Mouse (Mus musculus): ENCODE results near the gene Rsc1a1. TPM values are rescaled to one million over a fixed set of nuclear protein-coding genes. Genes with fewer than 3 reads are reported as not detected.
A peak's percentile ranks its signal among the peaks of the same experiment; 100 is the strongest.

Rsc1a1 gene
- total RNA-seq (2021): not detected

DNA sequence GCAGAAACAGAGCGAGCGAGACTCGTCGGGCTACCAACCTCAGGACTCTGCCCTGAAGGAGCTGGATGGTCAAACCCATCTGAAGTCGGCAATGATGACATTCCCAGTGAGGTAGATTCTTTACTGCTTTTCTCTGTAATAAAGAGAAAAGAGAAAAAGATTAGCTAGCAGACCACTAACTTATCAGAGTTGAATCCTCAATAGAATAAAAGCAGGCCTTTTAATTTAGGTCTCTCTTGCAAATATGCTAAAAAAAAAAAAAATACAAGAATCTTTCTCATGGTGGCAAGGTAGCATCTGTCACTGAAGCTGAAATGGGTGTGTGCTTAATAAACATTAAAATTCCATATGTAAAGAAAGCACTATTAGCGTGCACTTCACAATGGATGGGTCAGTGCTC lies at the start of gene Rsc1a1:
Rsc1a1 (minus strand) TSS at position 101 of the 400 bp plus-strand sequence.
- DNase-seq: no peak

DNA sequence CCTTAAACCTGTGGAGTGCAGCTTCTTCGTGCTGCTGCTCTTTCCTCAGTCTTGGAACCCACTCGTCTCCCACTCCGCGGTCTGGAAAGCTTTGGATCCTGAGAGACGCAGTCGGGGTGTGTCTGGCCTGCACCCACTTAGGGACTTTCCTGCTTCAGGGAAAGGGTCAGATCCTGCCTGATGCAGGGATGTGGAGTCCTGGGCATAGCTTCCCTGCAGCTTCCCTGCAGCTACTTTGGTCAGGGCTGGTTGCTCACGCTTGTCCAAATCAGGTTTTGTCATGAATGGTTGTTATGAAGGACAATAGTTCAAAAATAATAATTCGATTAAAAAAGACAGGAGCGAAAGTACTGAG lies 49.8 kb upstream of the Rsc1a1 start:
- no peak for DNase-seq

- peak; percentile 92 to 93 for DNase-seq
Measured at GRCm38 (mm10) chr4:141734446-141735205, 49.2 kb upstream of the Rsc1a1 start.

GRCm38 (mm10) chr4:141731766-141732165 lies 46.4 kb upstream of the Rsc1a1 start:
- DNase-seq: no peak

- DNase-seq: no peak
Measured at GRCm38 (mm10) chr4:141730401-141730800, 45.0 kb upstream of the Rsc1a1 start.

GRCm38 (mm10) chr4:141729266-141729665 lies 43.9 kb upstream of the Rsc1a1 start:
- no peak for DNase-seq

DNA sequence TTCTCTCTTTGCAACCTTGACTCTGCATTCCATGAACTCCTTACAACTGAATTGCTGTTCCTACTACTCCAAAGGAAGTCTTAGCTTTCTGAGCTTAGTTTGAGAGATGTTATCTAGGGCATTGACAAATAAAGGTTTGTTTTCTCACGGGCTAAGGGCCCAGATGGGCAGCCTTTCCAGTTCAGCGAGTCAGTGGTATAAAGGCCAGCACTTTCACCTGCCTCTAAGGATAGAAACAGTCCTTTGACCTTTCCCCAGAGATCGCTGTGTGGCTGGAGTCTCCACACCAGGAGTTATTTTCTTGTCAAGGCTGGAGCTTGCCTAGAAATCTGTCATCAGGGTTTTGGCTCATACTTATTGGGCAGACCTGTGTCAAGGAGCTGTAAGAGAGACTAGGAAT lies 40.3 kb upstream of the Rsc1a1 start:
- no peak for DNase-seq

GRCm38 (mm10) chr4:141725277-141725676 lies 39.9 kb upstream of the Rsc1a1 start:
- no peak for DNase-seq

- DNase-seq: no peak
Measured at GRCm38 (mm10) chr4:141724594-141724993, 39.2 kb upstream of the Rsc1a1 start.

GRCm38 (mm10) chr4:141723673-141724068 lies 38.3 kb upstream of the Rsc1a1 start:
- DNase-seq: no peak

DNA sequence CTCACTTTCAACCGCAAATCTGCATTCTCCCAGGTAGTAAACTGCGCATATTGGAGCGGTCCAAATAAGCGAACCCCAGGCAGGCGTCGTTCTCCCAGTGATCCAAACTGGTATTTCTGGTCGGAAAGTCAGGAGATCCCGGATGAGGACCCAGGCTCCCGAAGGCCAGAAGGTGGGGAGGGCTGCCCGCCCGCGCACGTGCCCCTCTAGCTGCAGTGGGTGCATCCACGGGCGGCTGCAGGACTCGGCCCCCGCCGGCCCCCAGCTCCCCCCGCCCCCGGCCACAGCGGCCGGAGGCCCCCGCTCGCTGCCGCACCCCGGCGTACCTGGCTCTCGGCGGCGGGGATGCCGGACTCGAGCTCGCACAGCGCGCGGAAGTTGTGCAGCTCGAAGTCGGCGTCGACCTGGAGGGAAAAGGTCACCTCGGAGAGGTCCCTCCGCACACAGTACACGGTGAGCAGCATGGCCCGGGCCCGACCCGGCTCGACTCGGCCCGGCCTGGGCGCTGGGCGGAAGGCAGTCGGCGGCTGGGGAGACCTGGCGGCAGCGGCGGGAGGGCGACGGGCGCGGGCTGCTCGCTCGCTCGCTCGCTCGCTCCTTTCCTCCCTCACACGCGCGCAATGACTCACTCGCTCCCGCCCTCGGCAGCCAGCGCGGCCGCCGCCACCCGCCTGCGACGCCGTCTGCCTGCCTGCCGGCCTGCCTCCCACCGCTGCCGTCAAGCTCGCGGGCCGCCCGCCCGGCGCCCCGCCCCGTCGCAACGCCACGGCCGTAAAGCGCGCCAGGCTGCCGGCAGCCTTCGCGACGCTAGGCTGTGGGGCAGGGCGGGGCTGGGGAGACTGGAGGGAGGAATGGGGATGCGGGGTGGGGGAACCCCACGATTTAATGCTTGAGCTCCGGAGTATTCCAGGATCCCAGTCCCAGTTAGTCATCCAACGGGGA lies 37.6 kb upstream of the Rsc1a1 start, which contains the start of gene Ddi2:
Ddi2 (minus strand) TSS at position 689 of the 942 bp plus-strand sequence.
- peak; percentile 90 to 91 for DNase-seq

DNA sequence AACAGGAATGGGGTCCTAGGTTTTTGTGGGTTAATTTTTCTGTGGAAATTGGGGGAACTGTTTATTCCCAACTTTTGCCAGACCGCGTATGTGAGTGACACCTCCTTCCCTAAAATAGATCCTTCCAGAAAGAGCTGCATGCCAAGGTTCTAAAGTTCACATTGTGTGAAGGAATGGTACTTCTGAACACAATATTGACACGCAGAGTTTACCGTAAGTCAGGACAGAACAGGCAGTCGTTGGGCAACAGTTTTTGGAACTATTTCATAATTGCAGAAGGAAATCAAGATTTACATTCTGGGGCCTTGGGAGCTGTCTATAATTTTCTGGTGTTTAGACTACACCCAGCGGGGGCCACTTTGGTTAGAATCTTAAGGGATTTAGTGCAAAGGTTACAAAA lies 36.6 kb upstream of the Rsc1a1 start:
- DNase-seq: no peak

- no peak for DNase-seq
Measured at GRCm38 (mm10) chr4:141720761-141721523, 35.5 kb upstream of the Rsc1a1 start.

DNA sequence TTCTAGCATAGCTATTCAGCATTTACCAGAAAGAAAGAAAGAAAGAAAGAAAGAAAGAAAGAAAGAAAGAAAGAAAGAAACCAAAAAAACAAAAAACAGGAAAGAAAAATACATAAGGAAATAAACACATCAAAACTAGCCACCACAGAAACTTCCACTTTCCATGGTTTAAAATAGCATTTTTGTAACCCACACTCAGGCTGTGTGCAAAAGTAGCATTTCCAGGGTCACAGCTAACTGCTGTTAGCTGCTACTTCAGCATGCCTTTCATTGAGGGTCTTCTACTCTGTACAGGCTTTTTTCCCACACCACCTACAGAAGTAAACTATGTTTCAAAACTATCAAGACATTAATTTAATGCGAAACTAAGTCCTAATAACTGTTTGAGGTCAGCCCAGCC lies 33.9 kb upstream of the Rsc1a1 start:
- no peak for DNase-seq

- DNase-seq: no peak
Measured at GRCm38 (mm10) chr4:141717633-141718032, 32.2 kb upstream of the Rsc1a1 start.

DNA sequence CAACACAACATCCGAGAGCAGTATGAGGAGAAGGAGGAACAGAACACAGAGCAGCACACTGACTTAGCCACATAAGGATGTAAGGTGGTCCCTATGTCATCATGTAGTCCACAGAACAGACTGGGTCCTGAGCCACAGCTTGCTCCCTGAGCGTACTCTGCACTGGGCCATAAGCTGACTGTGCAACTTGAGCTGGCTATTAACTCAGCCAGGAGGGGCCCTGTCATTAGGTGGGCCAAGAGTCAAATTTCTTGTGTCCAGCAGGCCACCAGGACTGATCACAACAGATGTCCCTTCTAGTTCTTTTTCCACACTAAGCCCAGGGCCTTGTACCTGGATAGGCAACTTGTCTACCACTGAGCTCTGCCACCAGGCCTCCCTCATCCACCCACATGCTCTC lies 29.6 kb upstream of the Rsc1a1 start:
- no peak for DNase-seq

DNA sequence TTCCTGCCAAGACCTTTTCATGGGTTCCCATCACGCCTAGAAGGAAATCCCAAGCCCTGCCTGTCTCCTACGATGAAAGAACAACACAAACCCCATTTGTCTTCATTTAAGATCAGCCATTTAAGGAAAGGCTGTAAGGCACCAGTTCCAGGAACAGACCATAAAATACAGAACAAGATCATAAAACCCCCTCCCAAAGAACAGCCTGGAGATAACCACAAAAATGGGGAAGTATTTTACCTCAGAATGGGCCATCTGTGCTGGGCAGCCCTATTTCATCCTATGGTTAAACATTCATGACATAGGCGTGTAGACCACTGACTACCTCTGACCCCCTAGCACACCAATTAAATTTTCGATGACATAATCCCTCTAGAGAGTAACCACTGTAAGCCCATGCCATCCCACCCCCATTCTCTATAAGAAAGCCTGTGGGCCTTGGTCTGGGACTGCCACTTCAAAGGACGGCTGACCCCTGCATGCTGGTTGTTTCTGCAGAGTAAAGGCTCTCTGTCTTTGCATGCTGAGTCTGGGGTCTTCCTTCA lies 28.3 kb upstream of the Rsc1a1 start:
- no peak for DNase-seq

DNA sequence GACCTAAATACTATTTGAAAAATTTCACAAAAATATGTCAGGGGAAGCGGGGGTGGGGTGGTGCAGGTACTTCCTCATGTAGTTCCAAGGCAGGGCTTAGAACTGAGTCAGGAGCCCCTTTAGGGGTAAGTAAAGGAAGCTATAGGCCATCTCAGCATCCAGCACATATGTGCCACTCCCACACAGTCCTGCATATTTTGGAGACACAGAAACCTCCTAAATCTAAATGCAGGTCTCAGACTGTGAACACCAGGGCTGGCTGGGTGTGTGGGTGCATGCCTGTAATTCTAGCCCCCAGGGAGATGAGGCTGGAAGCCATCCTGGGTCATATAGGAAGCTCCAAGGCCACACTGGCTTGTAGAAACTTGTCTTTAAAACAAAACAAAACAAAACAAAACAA lies 25.9 kb upstream of the Rsc1a1 start:
- DNase-seq: no peak

DNA sequence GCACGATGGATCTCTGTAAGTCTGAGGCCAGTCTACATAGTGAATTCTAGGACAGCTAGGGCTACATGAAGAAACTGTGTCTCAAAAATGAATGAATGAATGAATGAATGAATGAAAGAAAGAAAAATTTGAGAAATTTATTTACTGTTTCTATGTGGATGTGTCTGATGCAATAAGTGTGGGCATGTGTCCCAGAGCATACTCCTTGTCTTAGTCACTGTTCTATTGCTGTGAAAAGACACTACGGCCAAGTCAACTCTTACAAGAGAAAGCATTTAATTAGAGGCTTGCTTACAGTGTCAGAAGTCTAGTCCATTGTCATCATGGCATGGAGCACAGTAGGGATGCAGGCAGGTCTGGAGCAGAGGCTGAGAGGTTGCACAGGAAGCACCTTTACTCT lies 23.6 kb upstream of the Rsc1a1 start:
- DNase-seq: no peak

DNA sequence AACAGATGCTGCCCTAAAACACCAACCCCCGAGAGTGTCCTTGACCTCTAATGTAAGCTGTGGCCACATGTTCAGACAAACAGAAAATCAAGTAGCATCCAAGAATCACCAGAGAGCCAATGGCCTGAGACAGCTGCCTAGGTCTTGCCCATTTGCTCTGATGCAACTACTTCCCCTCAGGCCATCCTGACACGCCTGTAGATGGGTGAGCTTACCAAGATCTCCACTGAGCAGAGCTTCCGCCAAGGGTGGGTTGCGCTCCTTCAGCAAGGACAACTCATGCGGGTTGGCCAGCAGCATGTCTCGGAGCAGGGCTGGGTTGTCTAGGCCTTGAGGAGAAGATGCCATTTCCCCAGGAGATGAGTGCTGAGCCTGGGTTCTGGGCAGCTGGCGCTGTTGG lies 22.6 kb upstream of the Rsc1a1 start:
- no peak for DNase-seq

- peak; percentile 77 for DNase-seq
Measured at GRCm38 (mm10) chr4:141705331-141705730, 19.9 kb upstream of the Rsc1a1 start.

DNA sequence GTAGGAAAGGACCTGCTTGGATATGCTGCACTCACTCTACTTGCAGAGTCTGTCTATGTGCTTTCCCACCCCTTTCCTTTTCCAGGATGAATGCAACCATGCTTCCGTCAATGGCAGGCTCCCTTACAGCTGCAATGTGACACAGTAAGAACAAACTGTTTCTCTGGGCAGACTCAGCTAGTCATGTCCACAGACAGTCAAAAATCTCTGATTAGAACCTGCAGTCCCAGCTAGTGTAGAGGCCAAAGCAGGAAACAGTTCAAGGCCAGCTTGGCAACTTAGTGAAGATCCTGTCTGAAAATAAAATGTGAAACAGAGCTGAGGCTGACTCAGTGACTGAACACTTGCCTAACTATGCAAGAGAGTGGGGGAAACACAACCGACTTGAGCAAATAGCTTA lies 19.2 kb upstream of the Rsc1a1 start:
- no peak for DNase-seq

GRCm38 (mm10) chr4:141694719-141695118 lies 9.3 kb upstream of the Rsc1a1 start:
- no peak for DNase-seq

Data from layer of hippocampus, postnatal 36 days (tissue).